Mouse (Mus musculus) C2C12 (cell line): ENCODE data around the gene Olfr681. TPM values are rescaled to one million over a fixed set of nuclear protein-coding genes. Genes with fewer than 3 reads are reported as not detected.
"Not testable (repeated sequence)": the region's sequence is repeated elsewhere in the genome, so short reads cannot be mapped to it uniquely, and the experiment has no call there.

ENCODE experiments used
- H3K27me3 ChIP-seq: one replicate; pipeline ENCODE4 v1.6.1; 2011; ENCODE audit not compliant: control insufficient read depth, insufficient read depth, insufficient read length
- H3K36me3 ChIP-seq: one replicate; pipeline ENCODE4 v1.6.1; 2011; ENCODE audit not compliant: control insufficient read depth, insufficient read depth
- H3K4me3 ChIP-seq: one replicate; pipeline ENCODE4 v1.5.1; 2011; ENCODE audit warnings: mild to moderate bottlenecking, control low read depth; ENCODE audit not compliant: poor library complexity, insufficient read depth, severe bottlenecking
- H3K79me2 ChIP-seq: one replicate; pipeline ENCODE4 v1.6.1; 2011; ENCODE audit not compliant: control insufficient read depth, insufficient read depth
- H3K79me3 ChIP-seq: one replicate; pipeline ENCODE4 v1.6.1; 2011; ENCODE audit warnings: low read depth, control low read depth
- H3ac ChIP-seq: one replicate; pipeline ENCODE3; 2011; ENCODE audit warnings: low read depth; ENCODE audit not compliant: control insufficient read depth, insufficient read length
- CEBPB ChIP-seq: IDR thresholded peaks from one replicate; pipeline ENCODE4 v1.6.1; 2011; ENCODE audit warnings: low read depth, mild to moderate bottlenecking, control low read depth, moderate library complexity
- CTCF ChIP-seq: IDR thresholded peaks from one replicate; pipeline ENCODE4 v1.5.1; 2011; ENCODE audit not compliant: control insufficient read depth, insufficient read depth, insufficient read length
- FOSL1 ChIP-seq: IDR thresholded peaks from one replicate; pipeline ENCODE4 v1.8.0; 2011; ENCODE audit warnings: mild to moderate bottlenecking, low read length; ENCODE audit not compliant: poor library complexity, insufficient read depth, severe bottlenecking
- MAX ChIP-seq: IDR thresholded peaks from one replicate; pipeline ENCODE4 v1.6.1; 2011; ENCODE audit warnings: mild to moderate bottlenecking, control low read depth
- MYOD1 ChIP-seq: IDR thresholded peaks from one replicate; pipeline ENCODE4 v1.6.1; 2011; ENCODE audit warnings: low read depth; ENCODE audit not compliant: control insufficient read depth, insufficient read length
- MYOG ChIP-seq: IDR thresholded peaks from one replicate; pipeline ENCODE4 v1.6.1; 2011; ENCODE audit not compliant: control insufficient read depth, insufficient read length; ENCODE audit errors: extremely low read depth
- USF1 ChIP-seq: IDR thresholded peaks from one replicate; pipeline ENCODE4 v1.6.1; 2011; ENCODE audit warnings: low read depth, mild to moderate bottlenecking, control low read depth, moderate library complexity
- long read RNA-seq, 2 experiments: library from polyadenylated mRNA; unstranded; transcript quantifications; one replicate each; pipeline ENCODE4 v2.0.0; 2019 to 2020
- polyA plus RNA-seq: library from polyadenylated mRNA; unstranded; fragments of >200 nt; fragmentation: generic; extraction: Trizol; gene quantifications from one replicate; pipeline ENCODE4 v1.2.1, GENCODE M21; 2012; ENCODE audit warnings: missing spikeins

Gene Olfr681
- not detected for polyA plus RNA-seq
- long read RNA-seq, experiment 1 = 0 reads
- long read RNA-seq, experiment 2 = 0 reads

DNA sequence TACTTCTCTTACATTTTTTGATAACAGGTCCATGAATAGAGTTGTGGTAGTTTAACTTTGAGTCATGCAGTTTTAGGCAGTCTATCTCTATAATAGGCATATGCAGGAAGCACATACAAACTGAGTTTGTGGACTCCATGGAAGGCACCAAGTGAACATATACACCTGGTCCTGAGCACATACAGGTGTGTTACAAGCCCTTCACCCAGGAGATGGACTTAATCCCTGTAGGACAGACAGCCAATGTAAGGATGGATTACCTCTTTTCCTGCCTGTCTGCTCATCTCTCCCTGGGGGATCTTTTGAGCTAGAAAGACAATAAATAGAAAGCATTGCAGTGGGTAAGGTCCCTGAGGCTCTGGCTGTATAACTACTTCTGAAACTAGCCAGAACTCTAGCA lies at the start of gene Olfr681:
Gene Olfr681, plus strand, starts transcription at position 301 of the 400 bp plus-strand sequence.
- H3K36me3 ChIP-seq = no peaks in the 10 kb centered on the region
- H3ac ChIP-seq = no peak within 1 kb of the TSS
- no peaks in the 10 kb centered on the region for H3K79me3 ChIP-seq
- no peak within 1 kb of the TSS for H3K4me3 ChIP-seq
- no peaks in the 10 kb centered on the region for H3K27me3 ChIP-seq
- no peaks in the 10 kb centered on the region for H3K79me2 ChIP-seq
- TF ChIP-seq CTCF = no peak
- TF ChIP-seq USF1 = no peak
- no peak for TF ChIP-seq MAX
- TF ChIP-seq FOSL1 = no peak
- no peak for TF ChIP-seq MYOG
- TF ChIP-seq CEBPB = no peak
- TF ChIP-seq MYOD1 = no peak

DNA sequence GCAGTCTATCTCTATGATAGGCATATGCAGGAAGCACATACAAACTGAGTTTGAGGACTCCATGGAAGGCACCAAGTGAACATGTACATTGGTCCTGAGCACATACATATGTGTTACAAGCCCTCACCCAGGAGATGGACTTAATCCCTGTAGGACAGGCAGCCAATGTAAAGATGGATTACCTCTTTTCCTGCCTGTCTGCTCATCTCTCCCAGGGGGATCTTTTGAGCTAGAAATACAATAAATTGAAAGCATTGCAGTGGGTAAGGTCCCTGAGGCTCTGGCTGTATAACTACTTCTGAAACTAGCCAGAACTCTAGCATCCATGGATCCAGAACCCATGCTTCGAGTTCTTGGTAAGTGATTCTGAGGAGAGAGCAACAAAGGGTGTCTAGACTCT lies 35.7 kb upstream of the Olfr681 start, which contains the start of gene Olfr679:
Gene Olfr679, plus strand, starts transcription at position 301 of the 400 bp plus-strand sequence.
- TF ChIP-seq MYOD1 (no peak), CTCF (no peak), MAX (no peak), FOSL1 (no peak), MYOG (no peak)
- Histone ChIP-seq H3K4me3 (no peak within 1 kb of the TSS), H3K79me2 (no peaks in the 10 kb centered on the region), H3ac (no peak within 1 kb of the TSS), H3K27me3 (no peaks in the 10 kb centered on the region), H3K79me3 (no peaks in the 10 kb centered on the region), H3K36me3 (no peaks in the 10 kb centered on the region)

DNA sequence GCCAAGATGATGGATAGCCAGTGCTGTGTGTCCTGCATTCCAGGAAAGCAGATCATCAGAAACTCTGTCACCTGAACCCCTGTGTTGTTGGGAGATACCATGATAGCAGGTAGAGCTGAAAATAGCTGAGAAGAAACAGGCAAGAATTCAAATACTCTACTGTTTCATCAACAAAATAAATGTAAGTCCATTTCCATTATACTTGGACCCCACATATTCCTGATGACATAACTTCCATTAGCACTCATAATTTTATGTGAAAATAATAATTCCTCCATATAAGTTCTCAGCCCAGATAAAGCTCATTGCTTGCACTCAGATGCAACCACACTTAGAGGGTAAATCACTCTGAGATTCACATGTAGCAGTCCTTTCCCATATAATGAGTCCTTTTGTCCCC lies 23.9 kb upstream of the Olfr681 start, which contains the start of gene Olfr680-ps1:
Gene Olfr680-ps1, minus strand, starts transcription at position 101 of the 400 bp plus-strand sequence.
- H3K79me2 ChIP-seq, H3K27me3 ChIP-seq, H3K4me3 ChIP-seq, H3ac ChIP-seq, H3K36me3 ChIP-seq, H3K79me3 ChIP-seq: not testable (repeated sequence)

DNA sequence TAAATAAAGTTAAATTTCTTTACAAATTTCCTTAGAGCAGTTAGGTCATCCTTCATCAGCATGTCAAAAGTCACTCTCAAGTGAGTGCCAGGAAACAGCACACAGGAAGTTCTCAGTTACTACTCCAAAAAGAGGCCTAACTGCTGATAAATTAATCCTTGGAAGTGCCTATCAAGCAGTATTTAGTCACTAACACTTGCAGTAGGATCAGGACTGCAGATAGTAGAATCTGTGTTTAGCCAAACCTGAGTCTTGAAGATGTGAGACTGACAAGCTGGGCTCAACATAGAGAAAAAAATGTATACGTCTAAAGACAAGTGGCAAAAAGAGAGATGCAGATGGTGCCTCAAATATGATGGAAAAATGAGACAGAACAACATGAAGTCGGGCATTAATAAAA lies 24.6 kb downstream of the Olfr681 start:
- Histone ChIP-seq H3K79me3 (no peaks in the 10 kb centered on the region), H3K36me3 (no peaks in the 10 kb centered on the region), H3K27me3 (no peaks in the 10 kb centered on the region), H3K79me2 (no peaks in the 10 kb centered on the region), H3ac (no peak overlapping the region), H3K4me3 (no peak overlapping the region)
- no peak for TF ChIP-seq USF1

DNA sequence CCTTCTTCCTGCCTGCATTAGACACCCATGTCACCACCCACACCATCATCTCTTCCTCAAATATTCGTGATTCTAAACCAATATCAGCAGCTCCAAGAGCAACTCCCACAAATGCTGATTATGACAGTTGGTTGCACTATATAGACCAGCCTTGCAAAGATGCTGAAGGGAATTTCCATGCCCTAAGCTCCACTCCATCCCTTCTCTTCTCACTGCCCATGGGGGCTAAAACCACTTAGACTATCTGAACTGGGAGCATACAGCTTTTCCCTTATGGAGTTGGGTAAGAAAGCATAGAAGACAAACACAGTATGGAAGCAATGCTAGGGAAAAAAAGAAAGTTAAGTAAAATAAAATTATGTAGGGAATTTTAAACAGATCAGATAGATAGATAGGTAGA lies 30.3 kb downstream of the Olfr681 start, which contains the start of gene Olfr683:
Gene Olfr683, minus strand, starts transcription at position 101 of the 400 bp plus-strand sequence.
- Histone ChIP-seq H3ac (no peak within 1 kb of the TSS), H3K4me3 (no peak within 1 kb of the TSS), H3K27me3 (no peaks in the 10 kb centered on the region), H3K79me2 (no peaks in the 10 kb centered on the region), H3K36me3 (no peaks in the 10 kb centered on the region), H3K79me3 (no peaks in the 10 kb centered on the region)
- TF ChIP-seq MYOD1 = no peak
- TF ChIP-seq CTCF = no peak
- TF ChIP-seq MYOG = no peak
- TF ChIP-seq CEBPB = no peak
- no peak for TF ChIP-seq MAX
- TF ChIP-seq FOSL1 = no peak

DNA sequence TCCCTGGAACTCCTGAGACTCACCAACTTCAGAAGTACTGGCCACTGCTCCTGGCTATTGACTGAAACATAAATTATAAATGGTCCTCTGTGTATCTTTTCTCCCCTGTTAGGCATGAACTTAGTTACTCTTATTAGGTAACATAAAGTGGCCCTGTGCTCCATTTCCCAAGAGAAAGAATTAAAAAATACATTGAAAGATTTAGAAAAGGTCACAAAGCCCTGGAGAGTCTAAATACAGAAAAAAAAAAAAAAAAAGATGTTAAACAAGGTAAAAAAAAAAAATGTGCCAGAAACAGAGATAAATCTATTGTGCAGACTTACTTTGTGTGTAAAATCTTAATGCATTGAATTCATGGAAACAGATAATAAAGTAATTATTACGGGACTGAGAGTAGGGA lies 46.9 kb downstream of the Olfr681 start, which contains the start of gene Olfr684:
Gene Olfr684, minus strand, starts transcription at position 101 of the 400 bp plus-strand sequence.
- no peak for TF ChIP-seq MYOD1
- TF ChIP-seq CEBPB = no peak
- no peak for TF ChIP-seq USF1
- no peak for TF ChIP-seq FOSL1
- no peak for TF ChIP-seq MAX
- TF ChIP-seq CTCF = no peak
- no peak for TF ChIP-seq MYOG

More for the DNA sequence above, 46.9 kb downstream of the Olfr681 start, which contains the start of gene Olfr684:
- no peaks in the 10 kb centered on the region for H3K36me3 ChIP-seq
- H3K79me3 ChIP-seq = no peaks in the 10 kb centered on the region
- no peaks in the 10 kb centered on the region for H3K27me3 ChIP-seq
- no peak within 1 kb of the TSS for H3K4me3 ChIP-seq
- no peaks in the 10 kb centered on the region for H3K79me2 ChIP-seq
- no peak within 1 kb of the TSS for H3ac ChIP-seq
